9 mouse cellular contexts compared by ENCODE assay signal in the genomic region with DNA sequence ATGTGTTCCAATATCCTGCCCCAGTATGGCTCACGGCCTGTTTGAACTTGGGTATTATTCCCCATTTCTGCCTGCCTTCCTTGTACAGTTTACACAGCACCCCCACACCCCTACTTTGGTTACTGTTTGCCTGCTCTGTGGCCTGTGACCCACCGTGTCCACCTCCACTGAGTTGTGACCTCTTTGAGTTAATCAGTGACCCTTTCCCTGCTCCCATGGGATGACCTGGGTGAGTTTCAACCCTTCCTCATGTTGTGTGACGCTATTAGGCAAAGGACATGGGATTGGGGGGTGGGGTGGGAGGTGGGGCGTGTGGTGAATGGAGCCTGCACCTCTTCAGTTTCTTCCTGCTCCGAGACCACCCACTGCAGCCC. TPM values are rescaled to one million over a fixed set of nuclear protein-coding genes. Genes with fewer than 3 reads are reported as not detected.
DNase-seq lines count a peak whose midpoint lies in the region; ATAC-seq lines count a peak whose summit lies in the region.
"Had no signal": no experiment of that assay in that cellular context is flagged by ENCODE, and none has a peak within 500 bp of the region (broad histone marks: within the 10 kb centered on the region; RNA-seq: fewer than 3 reads in every experiment).

No protein-coding gene starts in this region.

- peaks cover 18% of the 10 kb centered on the region for H3K4me1 ChIP-seq in embryonic facial prominence, embryonic 12.5 days
- H3K4me1 ChIP-seq in liver, embryonic 16.5 days (ENCODE audit: control insufficient read depth, low read depth, low read length) = peaks cover 17% of the 10 kb centered on the region

- no peaks in the 10 kb centered on the region for H3K27me3 ChIP-seq in embryonic facial prominence, embryonic 12.5 days
- no peaks in the 10 kb centered on the region for H3K27me3 ChIP-seq in liver, embryonic 16.5 days (ENCODE audit: control insufficient read depth, insufficient read depth, low read depth, low read length)

- H3K4me2 ChIP-seq in embryonic facial prominence, embryonic 12.5 days (replicated peaks) = peak overlapping the region; percentile 72
- H3K4me2 ChIP-seq in liver, embryonic 16.5 days (ENCODE audit: low read depth, low read length) = peak overlapping the region; percentile 96

- H3K27ac ChIP-seq in embryonic facial prominence, embryonic 12.5 days = no peak overlapping the region
- H3K27ac ChIP-seq in liver, embryonic 16.5 days (ENCODE audit: low read length) = peak overlapping the region; percentile 77
- H3K27ac ChIP-seq: macrophage had no signal

- ATAC-seq in embryonic facial prominence, embryonic 12.5 days (ENCODE audit: insufficient number of reproducible peaks, insufficient read depth, low FRiP score, low TSS enrichment) = no peak
- peak; percentile 65 for ATAC-seq in liver, embryonic 16.5 days (ENCODE audit: low read depth)

- H3K36me3 ChIP-seq in embryonic facial prominence, embryonic 12.5 days = no peaks in the 10 kb centered on the region
- no peaks in the 10 kb centered on the region for H3K36me3 ChIP-seq in liver, embryonic 16.5 days (ENCODE audit: control insufficient read depth, insufficient read depth)

- no peaks in the 10 kb centered on the region for H3K9me3 ChIP-seq in embryonic facial prominence, embryonic 12.5 days
- H3K9me3 ChIP-seq in liver, embryonic 16.5 days (replicated peaks; ENCODE audit: control insufficient read depth, low read length) = no peaks in the 10 kb centered on the region

- peak; percentile 42 for DNase-seq in cerebellum, adult 9-11 months
- no peak for DNase-seq in cerebellum, adult 11-12 months
- peak; percentile 82 to 88 for DNase-seq in kidney, adult 8-10 months
- DNase-seq in urinary bladder, postnatal 14 days (ENCODE audit: low spot score) = no peak
- no peak for DNase-seq in layer of hippocampus, adult 9-10 months (ENCODE audit: low spot score)
- no peak for DNase-seq in testis, postnatal 10 days (ENCODE audit: low spot score)

- WGBS in embryonic facial prominence, embryonic 12.5 days = 53% methylated on average over 5 of the region's 5 CpGs
- WGBS in liver, embryonic 16.5 days (ENCODE audit: insufficient replicate concordance) = 56% methylated on average over 5 of the region's 5 CpGs

- H3K9ac ChIP-seq in embryonic facial prominence, embryonic 12.5 days = 0 out of 2 replicates have a peak overlapping the region, but pooled peaks have one; percentile 15
- H3K9ac ChIP-seq in liver, embryonic 16.5 days (ENCODE audit: low read depth, low read length) = no peak overlapping the region; the same call in 1 of the 2 replicates

- peak overlapping the region; percentile 71; the same call in 1 of the 2 replicates for H3K4me3 ChIP-seq in embryonic facial prominence, embryonic 12.5 days
- peak overlapping the region; percentile 78 for H3K4me3 ChIP-seq in liver, embryonic 16.5 days (ENCODE audit: low read depth, low read length)

RNA-seq across cellular contexts. Expression of gene Aldh4a1, which starts 1.4 kb away (rescaled TPM):
- 25.6 and 27.1 TPM in 2 replicates for polyA plus RNA-seq in embryonic facial prominence, embryonic 12.5 days (2016; fragmentation: Nextera tagmentation; extraction: Ambion mirVana)
- 97.4 and 110 TPM in 2 replicates for polyA plus RNA-seq in liver, embryonic 16.5 days (2015; fragmentation: Nextera tagmentation; extraction: Ambion mirVana)

RNA-seq across cellular contexts. Expression of gene Gm21969, which starts 21.1 kb away (rescaled TPM):
- not detected in 2 replicates for polyA plus RNA-seq in embryonic facial prominence, embryonic 12.5 days (2016; fragmentation: Nextera tagmentation; extraction: Ambion mirVana)
- polyA plus RNA-seq in liver, embryonic 16.5 days (2015; fragmentation: Nextera tagmentation; extraction: Ambion mirVana) = 0.02 TPM in 1 of 2 replicates, not detected in the other
- polyA plus RNA-seq: macrophage had no signal

RNA-seq across cellular contexts. Expression of gene Tas1r2, which starts 29.2 kb away (rescaled TPM):
- not detected in 2 replicates for polyA plus RNA-seq in embryonic facial prominence, embryonic 12.5 days (2016; fragmentation: Nextera tagmentation; extraction: Ambion mirVana)
- polyA plus RNA-seq in liver, embryonic 16.5 days (2015; fragmentation: Nextera tagmentation; extraction: Ambion mirVana) = not detected in 2 replicates
- polyA plus RNA-seq: macrophage had no signal

Comparison
In these comparisons a context has a peak if more than half of its experiments do, and no peak if none do; other contexts are left out.
1. DNase-seq: peak in cerebellum, adult 9-11 months (single experiment) and kidney, adult 8-10 months (2 of 2); none in cerebellum, adult 11-12 months (single experiment), urinary bladder, postnatal 14 days (single experiment), layer of hippocampus, adult 9-10 months (single experiment) and testis, postnatal 10 days (single experiment).